Mouse (Mus musculus) G1E (cell line): ENCODE measurements around the gene Mgrn1. TPM values are rescaled to one million over a fixed set of nuclear protein-coding genes. Genes with fewer than 3 reads are reported as not detected.
A peak's percentile ranks its signal among the peaks of the same experiment; 100 is the strongest.

Experiments used
- ATAC-seq: 2 replicates; pipeline ENCODE4 v1.8.0; 2016; ENCODE audit warnings: mild to moderate bottlenecking; ENCODE audit not compliant: insufficient number of reproducible peaks, poor library complexity, low FRiP score, severe bottlenecking; ENCODE audit errors: extremely low read depth
- DNase-seq: peaks from one replicate; pipeline ENCODE4 v3.0.0; 2012; ENCODE audit warnings: low spot score
- H3K27me3 ChIP-seq: 2 replicates; pipeline ENCODE4 v1.6.1; 2012; ENCODE audit warnings: mild to moderate bottlenecking, low read length, inconsistent platforms; ENCODE audit not compliant: insufficient read depth
- H3K36me3 ChIP-seq: replicated peaks from 2 replicates; pipeline ENCODE3; 2012; ENCODE audit warnings: mild to moderate bottlenecking, inconsistent platforms
- H3K4me1 ChIP-seq: 2 replicates; pipeline ENCODE4 v1.6.1; 2012; ENCODE audit warnings: low read depth, low read length, inconsistent platforms, mixed read lengths; ENCODE audit not compliant: insufficient read depth
- H3K4me3 ChIP-seq: 2 replicates; pipeline ENCODE4 v1.5.1; 2012; ENCODE audit warnings: low read depth, mild to moderate bottlenecking, inconsistent platforms, low read length, moderate library complexity, mixed read lengths
- H3K9me3 ChIP-seq: replicated peaks from 2 replicates; pipeline ENCODE4 v1.6.1; 2012; ENCODE audit warnings: inconsistent platforms
- CTCF ChIP-seq: IDR thresholded peaks from 2 replicates; pipeline ENCODE4 v1.5.1; 2012; ENCODE audit warnings: low read depth, low read length, inconsistent platforms, mixed read lengths
- GATA1 ChIP-seq: IDR thresholded peaks from 2 replicates; pipeline ENCODE4 v1.6.1; 2012; ENCODE audit warnings: borderline replicate concordance, low read length, inconsistent platforms, mixed read lengths
- GATA2 ChIP-seq: IDR thresholded peaks from 2 replicates; pipeline ENCODE4 v1.6.1; 2012; ENCODE audit warnings: low read depth, low read length, inconsistent platforms, borderline replicate concordance
- POLR2AphosphoS5 ChIP-seq: IDR thresholded peaks from 2 replicates; pipeline ENCODE4 v1.6.1; 2012; ENCODE audit warnings: low read depth, low read length, inconsistent platforms; ENCODE audit not compliant: insufficient replicate concordance
- TAL1 ChIP-seq: conservative IDR thresholded peaks from 2 replicates; pipeline ENCODE4 v1.6.1; 2012; ENCODE audit warnings: low read depth, low read length, inconsistent platforms, mixed read lengths
- polyA plus RNA-seq: library from polyadenylated mRNA; stranded (reverse); fragments of >175 nt; gene quantifications from 2 replicates; pipeline ENCODE4 v1.2.3, GENCODE M21; 2012
- total RNA-seq, 2 experiments: library from RNA; stranded (forward) in 1 of 2; stranded (reverse) in 1 of 2; fragments of 200-1000 nt in 1 of 2; fragments of >200 nt in 1 of 2; fragmentation: Nextera tagmentation in 1 of 2; gene quantifications; 2 replicates each; pipeline ENCODE4 v1.2.3; 2014 to 2017

The Mgrn1 gene
- total and polyA plus RNA-seq, 3 experiments, result 16.1 to 32.1 (median 22.5) TPM

DNA sequence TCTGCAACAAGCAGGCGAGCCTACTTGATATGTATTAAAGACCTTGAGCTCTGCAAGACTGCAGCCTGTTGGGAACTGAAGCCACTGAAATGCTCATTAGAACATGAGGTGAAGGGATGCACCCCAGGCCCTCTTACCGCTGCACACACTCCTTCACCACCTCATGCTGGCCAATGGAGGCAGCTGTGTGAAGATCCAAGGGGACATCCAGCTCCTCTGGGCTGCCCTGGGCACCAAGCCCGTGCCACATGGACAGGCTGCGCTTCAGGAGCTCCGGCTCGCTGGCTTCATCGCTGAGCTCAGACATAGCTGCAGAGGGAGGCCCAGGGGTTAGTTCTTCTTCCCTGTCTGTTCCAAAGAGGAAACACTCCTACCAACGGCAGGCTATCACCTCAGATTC, 74.2 kb downstream of the Mgrn1 start:
- Histone ChIP-seq H3K4me1 (peaks cover 35% of the 10 kb centered on the region), H3K36me3 (peaks cover 65% of the 10 kb centered on the region), H3K4me3 (no peak overlapping the region), H3K9me3 (no peaks in the 10 kb centered on the region), H3K27me3 (no peaks in the 10 kb centered on the region)
- ATAC-seq (no peak), DNase-seq (no peak)
- no peak for TF ChIP-seq GATA1
- no peak for TF ChIP-seq CTCF
- no peak for TF ChIP-seq TAL1
- TF ChIP-seq GATA2, result no peak
- no peak for TF ChIP-seq POLR2AphosphoS5

DNA sequence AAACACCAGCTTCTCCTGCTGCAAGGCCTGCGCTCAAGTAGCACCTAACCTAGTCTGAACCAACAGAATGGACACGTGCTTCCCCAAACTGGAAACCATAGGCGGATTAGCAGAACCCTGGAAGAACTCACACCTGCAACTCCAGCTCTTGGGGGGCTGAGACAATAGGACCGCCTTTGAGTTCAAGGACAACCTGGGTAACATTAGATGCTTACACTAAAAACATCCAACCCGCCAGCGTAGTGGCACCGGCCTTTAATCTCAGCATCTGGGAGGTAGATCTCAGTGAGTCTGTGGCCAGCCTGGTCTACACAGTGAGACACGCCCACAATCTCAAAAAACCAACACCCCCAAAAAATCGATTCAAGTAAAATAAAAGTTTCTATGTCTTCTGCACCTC, 77.3 kb downstream of the Mgrn1 start:
- TF ChIP-seq GATA2 (no peak), CTCF (no peak), TAL1 (no peak), POLR2AphosphoS5 (no peak), GATA1 (no peak)
- peaks cover 43% of the 10 kb centered on the region for H3K4me1 ChIP-seq
- H3K4me3 ChIP-seq, result peak overlapping the region; percentile 90
- H3K9me3 ChIP-seq, result no peaks in the 10 kb centered on the region
- H3K27me3 ChIP-seq, result no peaks in the 10 kb centered on the region
- peaks cover 42% of the 10 kb centered on the region for H3K36me3 ChIP-seq
- ATAC-seq (no peak), DNase-seq (peak; percentile 19)

DNA sequence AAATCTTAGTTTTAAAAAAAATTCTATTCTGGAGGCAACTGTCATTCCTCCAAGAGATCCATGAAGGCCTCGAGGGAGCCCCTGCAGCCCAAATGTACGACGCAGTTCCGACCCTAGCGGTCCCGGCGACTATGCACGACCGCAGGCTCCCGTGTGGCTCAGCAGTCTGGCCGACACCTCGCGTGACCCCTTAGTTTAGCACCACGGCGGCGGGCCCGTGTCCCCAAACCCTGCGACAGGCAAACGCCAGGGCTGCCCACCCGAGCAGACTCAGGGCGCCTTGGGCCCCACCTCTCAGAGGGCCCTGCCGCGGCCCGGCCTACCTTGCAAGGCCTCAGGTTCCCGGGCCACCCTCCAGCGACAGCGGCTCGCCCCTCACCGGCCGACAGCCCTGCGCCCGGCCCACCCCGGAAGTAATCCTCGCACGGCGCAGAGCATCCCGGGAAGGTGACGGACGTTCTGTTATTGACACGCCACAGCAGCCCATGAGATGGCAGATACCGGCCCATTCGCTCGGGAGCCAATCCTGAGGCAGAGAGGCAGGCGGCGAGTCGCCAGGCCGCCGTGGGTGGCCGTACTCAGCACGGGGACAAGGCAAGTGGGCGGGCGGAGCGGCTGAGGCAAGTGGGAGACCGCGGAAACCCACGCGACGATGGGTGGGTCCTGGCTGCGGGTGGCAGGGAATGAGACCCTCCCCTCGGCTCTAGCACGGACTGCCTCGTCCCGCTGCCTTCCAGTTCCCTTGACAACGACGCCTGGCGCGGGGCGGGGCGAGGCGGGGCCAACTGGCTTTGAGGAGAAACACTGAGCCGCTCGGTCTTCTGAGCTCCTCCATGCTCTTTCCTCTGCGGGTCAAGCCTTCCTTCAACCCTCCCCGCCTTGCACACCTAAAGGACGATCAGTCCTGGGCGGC, 78.0 kb downstream of the Mgrn1 start, which contains the start of gene Anks3:
Anks3 (minus strand) TSS at position 409 of the 913 bp plus-strand sequence.
- ATAC-seq (peak; percentile 87), DNase-seq (peak; percentile 98)
- TF ChIP-seq POLR2AphosphoS5 (no peak), TAL1 (no peak), CTCF (no peak), GATA2 (no peak), GATA1 (no peak)
- H3K4me1 ChIP-seq, result peaks cover 44% of the 10 kb centered on the region
- peaks cover 2% of the 10 kb centered on the region; the same call in 1 of the 2 replicates for H3K27me3 ChIP-seq
- H3K9me3 ChIP-seq, result no peaks in the 10 kb centered on the region
- H3K4me3 ChIP-seq, result peak within 1 kb of the TSS; percentile 90
- peaks cover 38% of the 10 kb centered on the region for H3K36me3 ChIP-seq

DNA sequence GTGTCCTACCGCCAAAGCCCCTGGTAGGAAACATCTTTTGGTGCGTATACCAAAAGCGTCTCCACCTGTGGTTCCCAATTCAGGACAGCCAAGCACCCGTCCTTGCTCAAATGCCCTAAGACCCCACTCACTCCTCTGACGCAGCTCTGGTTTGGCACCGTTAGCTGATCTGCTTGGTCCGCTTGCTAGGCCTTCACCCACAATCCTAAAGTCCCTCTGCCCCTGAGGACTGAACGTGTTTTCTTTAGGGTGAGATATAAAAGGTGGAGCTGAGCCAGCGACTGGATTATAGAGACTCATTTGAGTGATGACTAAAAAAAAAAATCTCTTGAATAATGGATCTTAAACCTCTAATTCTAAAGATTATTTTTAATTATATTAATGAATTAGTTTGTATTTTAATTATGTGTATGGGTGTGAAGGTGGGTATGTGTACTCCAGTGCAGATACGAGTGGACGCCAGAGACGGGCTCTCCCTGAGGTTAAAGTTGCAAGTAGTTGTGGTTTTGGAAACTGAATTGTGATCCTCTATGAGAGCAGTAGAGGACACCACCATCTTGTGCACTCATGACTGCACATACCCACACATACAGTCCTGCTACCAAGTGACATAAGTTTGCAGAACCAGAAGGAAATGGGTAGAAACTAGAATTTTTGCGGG, 78.8 kb downstream of the Mgrn1 start:
- DNase-seq, result no peak
- Histone ChIP-seq H3K36me3 (peaks cover 31% of the 10 kb centered on the region), H3K4me3 (peak overlapping the region; percentile 90), H3K27me3 (peaks cover 3% of the 10 kb centered on the region; the same call in 1 of the 2 replicates), H3K4me1 (peaks cover 48% of the 10 kb centered on the region), H3K9me3 (no peaks in the 10 kb centered on the region)
- ATAC-seq, result no peak
- TF ChIP-seq GATA1 (no peak), POLR2AphosphoS5 (no peak), TAL1 (no peak), GATA2 (no peak), CTCF (no peak)

DNA sequence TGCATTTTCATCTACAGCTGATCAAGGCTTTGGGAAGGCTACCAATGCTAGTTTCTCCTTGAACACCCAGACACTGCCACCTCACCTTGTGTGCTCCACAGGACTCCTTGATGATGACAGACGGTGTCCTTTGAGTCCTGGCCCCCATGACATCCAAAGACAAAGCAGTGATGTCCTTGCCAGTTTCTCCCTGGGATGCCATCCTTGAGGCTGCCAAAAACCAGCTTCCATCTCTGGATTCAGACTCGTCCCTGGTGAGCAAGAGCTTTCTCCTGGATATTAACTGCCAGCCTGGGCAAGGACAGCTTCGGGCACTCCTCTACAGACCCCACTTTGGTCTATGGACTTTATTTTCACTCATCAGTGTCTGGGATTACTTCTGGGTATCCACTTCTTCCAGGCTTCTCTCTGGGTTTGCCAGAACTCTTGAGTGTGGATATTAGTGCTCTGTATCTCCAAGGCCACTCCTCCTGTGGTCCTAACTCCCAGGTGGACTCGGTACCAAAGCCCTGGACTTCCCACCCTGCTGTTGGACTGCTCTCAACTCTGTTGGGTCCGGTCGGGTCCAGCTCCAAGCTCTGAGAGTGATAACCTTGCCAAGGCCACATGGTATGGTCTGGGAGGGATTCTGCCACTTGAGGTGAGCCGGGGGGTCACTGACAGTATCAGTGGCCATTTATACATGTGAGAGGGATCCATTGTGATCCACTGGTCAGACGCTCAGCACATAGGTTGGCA, 79.5 kb downstream of the Mgrn1 start:
- no peaks in the 10 kb centered on the region for H3K9me3 ChIP-seq
- peaks cover 3% of the 10 kb centered on the region; the same call in 1 of the 2 replicates for H3K27me3 ChIP-seq
- TF ChIP-seq GATA1 (no peak), POLR2AphosphoS5 (no peak), TAL1 (no peak)
- ATAC-seq (no peak), DNase-seq (no peak)
- H3K36me3 ChIP-seq, result peaks cover 24% of the 10 kb centered on the region
- peaks cover 44% of the 10 kb centered on the region for H3K4me1 ChIP-seq
- peak overlapping the region; percentile 47; the same call in 1 of the 2 replicates for H3K4me3 ChIP-seq
